Mouse (Mus musculus) regulatory T cell (primary cell): ENCODE data around the gene Hist3h2ba.

Experiments
- in situ Hi-C: fragments of 300-600 bp; cut with MboI, MseI; formaldehyde crosslinking; loops from one replicate; pipeline ENCODE4 v1.15.1; 2025; ENCODE audit warnings: high pct_unique_total_duplicates

Gene Hist3h2ba

GRCm38 (mm10) chr11:58984657-58985056 is 35.9 kb downstream of the Hist3h2ba start:
- in situ Hi-C loops = no loop called here

GRCm38 (mm10) chr11:58985299-58985917 is 36.7 kb downstream of the Hist3h2ba start:
- in situ Hi-C loops = no loop called here

- in situ Hi-C loops = no loop called here
Measured at GRCm38 (mm10) chr11:58989166-58989565, 40.4 kb downstream of the Hist3h2ba start.

- in situ Hi-C loops = no loop called here
Measured at GRCm38 (mm10) chr11:58990141-58990540, 41.4 kb downstream of the Hist3h2ba start.

- in situ Hi-C loops = no loop called here
Measured at GRCm38 (mm10) chr11:58990794-58991193, 42.1 kb downstream of the Hist3h2ba start.

- in situ Hi-C loops = no loop called here
Measured at GRCm38 (mm10) chr11:58991911-58992310, 43.2 kb downstream of the Hist3h2ba start.

- in situ Hi-C loops = no loop called here
Measured at GRCm38 (mm10) chr11:58993091-58993670, 44.5 kb downstream of the Hist3h2ba start.

GRCm38 (mm10) chr11:58994337-58994826 is 45.7 kb downstream of the Hist3h2ba start:
- in situ Hi-C loops = no loop called here

- in situ Hi-C loops = no loop called here
Measured at GRCm38 (mm10) chr11:58995061-58995806, 46.5 kb downstream of the Hist3h2ba start.

GRCm38 (mm10) chr11:58995807-58996370 is 47.2 kb downstream of the Hist3h2ba start:
- in situ Hi-C loops = no loop called here

GRCm38 (mm10) chr11:58997541-58997940 is 48.8 kb downstream of the Hist3h2ba start:
- in situ Hi-C loops = no loop called here
